Mouse (Mus musculus): ENCODE data around the gene Zbtb12. TPM values are rescaled to one million over a fixed set of nuclear protein-coding genes. Genes with fewer than 3 reads are reported as not detected.

The Zbtb12 gene
- polyA plus RNA-seq, 1 experiment from 2014 or later, result 2.3 TPM

GRCm38 (mm10) chr17:34887942-34888341 lies 8.7 kb downstream of the Zbtb12 start:
- H3K9me3 ChIP-seq (ENCODE audit: control insufficient read depth, low read length), result no peaks in the 10 kb centered on the region
- ATAC-seq (ENCODE audit: low read depth), result no peak
- H3K27me3 ChIP-seq (ENCODE audit: control insufficient read depth, insufficient read depth, low read length), result no peaks in the 10 kb centered on the region
- no peaks in the 10 kb centered on the region for H3K36me3 ChIP-seq (ENCODE audit: control insufficient read depth, insufficient read depth, low read length)
- no peak overlapping the region for H3K4me3 ChIP-seq (ENCODE audit: low read depth, low read length)
- 83% methylated on average over 5 of the region's 5 CpGs for WGBS
- H3K9ac ChIP-seq (replicated peaks; ENCODE audit: low read depth, low read length), result no peak overlapping the region
- no peak overlapping the region for H3K27ac ChIP-seq (ENCODE audit: low read depth, low read length)
- H3K4me2 ChIP-seq (ENCODE audit: low read depth, low read length), result no peak overlapping the region
- no peaks in the 10 kb centered on the region for H3K4me1 ChIP-seq (ENCODE audit: control insufficient read depth, insufficient read depth, low read length)

- no peaks in the 10 kb centered on the region for H3K36me3 ChIP-seq (ENCODE audit: control insufficient read depth, insufficient read depth, low read length)
- no peak for ATAC-seq (ENCODE audit: low read depth)
- 87% methylated on average over 12 of the region's 12 CpGs for WGBS
- H3K4me2 ChIP-seq (ENCODE audit: low read depth, low read length), result no peak overlapping the region
- H3K4me1 ChIP-seq (ENCODE audit: control insufficient read depth, insufficient read depth, low read length), result peaks cover 6% of the 10 kb centered on the region
- no peak overlapping the region for H3K4me3 ChIP-seq (ENCODE audit: low read depth, low read length)
- no peaks in the 10 kb centered on the region for H3K9me3 ChIP-seq (ENCODE audit: control insufficient read depth, low read length)
- no peak overlapping the region for H3K27ac ChIP-seq (ENCODE audit: low read depth, low read length)
- no peaks in the 10 kb centered on the region for H3K27me3 ChIP-seq (ENCODE audit: control insufficient read depth, insufficient read depth, low read length)
- no peak overlapping the region for H3K9ac ChIP-seq (replicated peaks; ENCODE audit: low read depth, low read length)
Observed at GRCm38 (mm10) chr17:34890074-34890743, 10.9 kb downstream of the Zbtb12 start.

- Histone ChIP-seq H3K4me1 (ENCODE audit: control insufficient read depth, insufficient read depth, low read length) (peaks cover 18% of the 10 kb centered on the region), H3K9me3 (ENCODE audit: control insufficient read depth, low read length) (no peaks in the 10 kb centered on the region), H3K27me3 (ENCODE audit: control insufficient read depth, insufficient read depth, low read length) (no peaks in the 10 kb centered on the region), H3K4me3 (ENCODE audit: low read depth, low read length) (no peak overlapping the region), H3K27ac (ENCODE audit: low read depth, low read length) (no peak overlapping the region), H3K4me2 (ENCODE audit: low read depth, low read length) (no peak overlapping the region), H3K9ac (replicated peaks; ENCODE audit: low read depth, low read length) (no peak overlapping the region), H3K36me3 (ENCODE audit: control insufficient read depth, insufficient read depth, low read length) (no peaks in the 10 kb centered on the region)
- no peak for ATAC-seq (ENCODE audit: low read depth)
- WGBS, result 98% methylated on average over 2 of the region's 2 CpGs
Observed at GRCm38 (mm10) chr17:34891377-34891776, 12.1 kb downstream of the Zbtb12 start.

- peak overlapping the region; percentile 55 for H3K4me2 ChIP-seq (ENCODE audit: low read depth, low read length)
- no peaks in the 10 kb centered on the region for H3K9me3 ChIP-seq (ENCODE audit: control insufficient read depth, low read length)
- ATAC-seq (ENCODE audit: low read depth), result no peak
- H3K27me3 ChIP-seq (ENCODE audit: control insufficient read depth, insufficient read depth, low read length), result no peaks in the 10 kb centered on the region
- H3K4me3 ChIP-seq (ENCODE audit: low read depth, low read length), result peak overlapping the region; percentile 79; the same call in 1 of the 2 replicates
- peak overlapping the region; percentile 90 for H3K27ac ChIP-seq (ENCODE audit: low read depth, low read length)
- 72% methylated on average over 12 of the region's 12 CpGs for WGBS
- H3K36me3 ChIP-seq (ENCODE audit: control insufficient read depth, insufficient read depth, low read length), result no peaks in the 10 kb centered on the region
- H3K9ac ChIP-seq (replicated peaks; ENCODE audit: low read depth, low read length), result peak overlapping the region; percentile 43; the same call in 1 of the 2 replicates
- peaks cover 32% of the 10 kb centered on the region for H3K4me1 ChIP-seq (ENCODE audit: control insufficient read depth, insufficient read depth, low read length)
Observed at GRCm38 (mm10) chr17:34893072-34893824, 14.0 kb downstream of the Zbtb12 start.

GRCm38 (mm10) chr17:34894074-34894597 lies 14.9 kb downstream of the Zbtb12 start:
- 3% methylated on average over 32 of the region's 51 CpGs for WGBS
- Histone ChIP-seq H3K4me1 (ENCODE audit: control insufficient read depth, insufficient read depth, low read length) (peaks cover 32% of the 10 kb centered on the region), H3K4me2 (ENCODE audit: low read depth, low read length) (peak overlapping the region; percentile 82), H3K27ac (ENCODE audit: low read depth, low read length) (peak overlapping the region; percentile 90), H3K4me3 (ENCODE audit: low read depth, low read length) (peak overlapping the region; percentile 79), H3K27me3 (ENCODE audit: control insufficient read depth, insufficient read depth, low read length) (no peaks in the 10 kb centered on the region), H3K36me3 (ENCODE audit: control insufficient read depth, insufficient read depth, low read length) (no peaks in the 10 kb centered on the region), H3K9me3 (ENCODE audit: control insufficient read depth, low read length) (no peaks in the 10 kb centered on the region), H3K9ac (replicated peaks; ENCODE audit: low read depth, low read length) (peak overlapping the region; percentile 92)
- ATAC-seq (ENCODE audit: low read depth), result peak; percentile 87

- 9% methylated on average over 39 of the region's 51 CpGs for WGBS
- Histone ChIP-seq H3K27me3 (ENCODE audit: control insufficient read depth, insufficient read depth, low read length) (no peaks in the 10 kb centered on the region), H3K4me2 (ENCODE audit: low read depth, low read length) (peak overlapping the region; percentile 82), H3K36me3 (ENCODE audit: control insufficient read depth, insufficient read depth, low read length) (no peaks in the 10 kb centered on the region), H3K9me3 (ENCODE audit: control insufficient read depth, low read length) (no peaks in the 10 kb centered on the region), H3K4me1 (ENCODE audit: control insufficient read depth, insufficient read depth, low read length) (peaks cover 32% of the 10 kb centered on the region), H3K9ac (replicated peaks; ENCODE audit: low read depth, low read length) (peak overlapping the region; percentile 92), H3K27ac (ENCODE audit: low read depth, low read length) (peak overlapping the region; percentile 90), H3K4me3 (ENCODE audit: low read depth, low read length) (peak overlapping the region; percentile 79)
- peak; percentile 41 for ATAC-seq (ENCODE audit: low read depth)
Observed at GRCm38 (mm10) chr17:34894801-34895530, 15.7 kb downstream of the Zbtb12 start.

GRCm38 (mm10) chr17:34895724-34896123 lies 16.4 kb downstream of the Zbtb12 start:
- Histone ChIP-seq H3K27me3 (ENCODE audit: control insufficient read depth, insufficient read depth, low read length) (no peaks in the 10 kb centered on the region), H3K36me3 (ENCODE audit: control insufficient read depth, insufficient read depth, low read length) (no peaks in the 10 kb centered on the region), H3K4me2 (ENCODE audit: low read depth, low read length) (peak overlapping the region; percentile 82), H3K4me1 (ENCODE audit: control insufficient read depth, insufficient read depth, low read length) (peaks cover 37% of the 10 kb centered on the region), H3K9me3 (ENCODE audit: control insufficient read depth, low read length) (no peaks in the 10 kb centered on the region), H3K4me3 (ENCODE audit: low read depth, low read length) (peak overlapping the region; percentile 79), H3K27ac (ENCODE audit: low read depth, low read length) (peak overlapping the region; percentile 90; the same call in 1 of the 2 replicates), H3K9ac (replicated peaks; ENCODE audit: low read depth, low read length) (peak overlapping the region; percentile 92)
- WGBS, result 86% methylated on average over 15 of the region's 15 CpGs
- no peak for ATAC-seq (ENCODE audit: low read depth)

- peaks cover 37% of the 10 kb centered on the region for H3K4me1 ChIP-seq (ENCODE audit: control insufficient read depth, insufficient read depth, low read length)
- ATAC-seq (ENCODE audit: low read depth), result no peak
- no peaks in the 10 kb centered on the region for H3K27me3 ChIP-seq (ENCODE audit: control insufficient read depth, insufficient read depth, low read length)
- 89% methylated on average over 17 of the region's 17 CpGs for WGBS
- H3K9ac ChIP-seq (replicated peaks; ENCODE audit: low read depth, low read length), result no peak overlapping the region
- no peak overlapping the region; the same call in 1 of the 2 replicates for H3K4me3 ChIP-seq (ENCODE audit: low read depth, low read length)
- H3K36me3 ChIP-seq (ENCODE audit: control insufficient read depth, insufficient read depth, low read length), result no peaks in the 10 kb centered on the region
- H3K9me3 ChIP-seq (ENCODE audit: control insufficient read depth, low read length), result no peaks in the 10 kb centered on the region
- no peak overlapping the region for H3K27ac ChIP-seq (ENCODE audit: low read depth, low read length)
- H3K4me2 ChIP-seq (ENCODE audit: low read depth, low read length), result peak overlapping the region; percentile 82; the same call in 1 of the 2 replicates
Observed at GRCm38 (mm10) chr17:34896366-34896765, 17.1 kb downstream of the Zbtb12 start.

Data from neural tube, embryonic 14.5 days (tissue).